Mouse (Mus musculus) midbrain, embryonic 14.5 days (tissue): ENCODE results near the gene Mrgprf. TPM values are rescaled to one million over a fixed set of nuclear protein-coding genes. Genes with fewer than 3 reads are reported as not detected.

ENCODE experiments used
- ATAC-seq: fragments of 200-750 bp; cut with Nextera tagmentation; 2 replicates; pipeline ENCODE4 v1.8.0; 2017; ENCODE audit warnings: moderate number of reproducible peaks, moderate library complexity; ENCODE audit not compliant: low FRiP score, low TSS enrichment
- DNase-seq: peaks from one replicate; pipeline ENCODE4 v3.0.0-alpha.2; 2015
- H3K27ac ChIP-seq: fragments of 300-500 bp; sonication (generic); replicated peaks from 2 replicates; pipeline ENCODE4 v1.5.1; 2014; ENCODE audit warnings: mild to moderate bottlenecking, low read depth, low read length, moderate library complexity
- H3K27me3 ChIP-seq: fragments of 300-500 bp; sonication (generic); 2 replicates; pipeline ENCODE4 v1.6.1; 2014; ENCODE audit warnings: low read length, control low read depth, mixed read lengths; ENCODE audit not compliant: control insufficient read depth, insufficient read depth
- H3K36me3 ChIP-seq: fragments of 300-500 bp; sonication (generic); 2 replicates; pipeline ENCODE4 v1.6.1; 2014; ENCODE audit warnings: low read length, control low read depth; ENCODE audit not compliant: control insufficient read depth, insufficient read depth
- H3K4me1 ChIP-seq: fragments of 300-500 bp; sonication (generic); 2 replicates; pipeline ENCODE4 v1.6.1; 2014; ENCODE audit warnings: mild to moderate bottlenecking, antibody characterized with exemption, low read length, control low read depth; ENCODE audit not compliant: control insufficient read depth, insufficient read depth
- H3K4me2 ChIP-seq: fragments of 300-500 bp; sonication (generic); 2 replicates; pipeline ENCODE4 v1.6.1; 2014; ENCODE audit warnings: mild to moderate bottlenecking, low read length, moderate library complexity
- H3K4me3 ChIP-seq: fragments of 300-500 bp; sonication (generic); replicated peaks from 2 replicates; pipeline ENCODE4 v1.5.1; 2014; ENCODE audit warnings: low read depth, low read length
- H3K9ac ChIP-seq: fragments of 300-500 bp; sonication (generic); replicated peaks from 2 replicates; pipeline ENCODE4 v1.6.1; 2014; ENCODE audit warnings: mild to moderate bottlenecking, low read length, moderate library complexity
- H3K9me3 ChIP-seq: fragments of 300-500 bp; sonication (generic); 2 replicates; pipeline ENCODE4 v1.6.1; 2016; ENCODE audit warnings: low read length, control low read depth, mixed read lengths; ENCODE audit not compliant: control insufficient read depth
- WGBS: fragments of 180-500 bp; shearing (Covaris S2); extraction: QIAGEN DNeasy Blood & Tissue Kit; methylation state at CpG from one replicate; pipeline ENCODE4 v1.1.7; 2014; 5-methylcytosine and 5-hydroxymethylcytosine counted together
- polyA plus RNA-seq: library from polyadenylated mRNA; unstranded; fragments of >200 nt; fragmentation: Nextera tagmentation; extraction: Ambion mirVana; gene quantifications from 2 replicates; pipeline ENCODE4 v1.2.1, GENCODE M21; 2014

Gene Mrgprf
- polyA plus RNA-seq, 1 experiment from 2014 or later = 3.5 TPM

- no peaks in the 10 kb centered on the region for H3K4me1 ChIP-seq
- no peaks in the 10 kb centered on the region for H3K27me3 ChIP-seq
- 92% methylated on average over 10 of the region's 10 CpGs for whole genome bisulfite sequencing
These were observed 7.0 kb downstream of the Mrgprf start for GRCm38 (mm10) chr7:145307636-145308035.

DNA sequence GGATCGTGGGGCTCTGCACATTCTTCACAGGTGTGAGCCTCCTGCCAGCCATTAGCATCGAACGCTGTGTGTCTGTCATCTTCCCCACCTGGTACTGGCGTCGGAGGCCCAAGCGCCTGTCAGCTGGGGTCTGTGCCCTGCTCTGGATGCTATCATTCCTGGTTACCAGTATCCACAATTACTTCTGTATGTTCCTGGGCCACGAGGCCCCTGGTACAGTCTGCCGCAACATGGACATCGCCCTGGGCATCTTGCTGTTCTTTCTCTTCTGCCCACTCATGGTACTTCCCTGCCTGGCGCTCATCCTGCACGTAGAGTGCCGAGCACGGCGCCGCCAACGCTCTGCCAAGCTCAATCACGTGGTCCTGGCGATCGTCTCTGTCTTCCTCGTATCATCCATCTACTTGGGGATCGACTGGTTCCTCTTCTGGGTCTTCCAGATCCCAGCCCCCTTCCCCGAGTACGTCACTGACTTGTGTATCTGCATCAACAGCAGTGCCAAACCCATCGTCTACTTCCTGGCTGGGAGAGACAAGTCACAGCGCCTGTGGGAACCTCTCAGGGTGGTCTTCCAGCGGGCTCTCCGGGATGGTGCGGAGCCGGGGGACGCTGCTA lies 7.5 kb downstream of the Mrgprf start:
- no peak overlapping the region for H3K9ac ChIP-seq
- no peak overlapping the region for H3K27ac ChIP-seq

More at GRCm38 (mm10) chr7:145307636-145308035, 7.0 kb downstream of the Mrgprf start:
- DNase-seq (no peak), ATAC-seq (no peak)
- no peak overlapping the region for H3K27ac ChIP-seq
- no peak overlapping the region for H3K4me3 ChIP-seq
- H3K36me3 ChIP-seq = no peaks in the 10 kb centered on the region
- no peaks in the 10 kb centered on the region for H3K9me3 ChIP-seq
- no peak overlapping the region for H3K4me2 ChIP-seq
- H3K9ac ChIP-seq = no peak overlapping the region

DNA sequence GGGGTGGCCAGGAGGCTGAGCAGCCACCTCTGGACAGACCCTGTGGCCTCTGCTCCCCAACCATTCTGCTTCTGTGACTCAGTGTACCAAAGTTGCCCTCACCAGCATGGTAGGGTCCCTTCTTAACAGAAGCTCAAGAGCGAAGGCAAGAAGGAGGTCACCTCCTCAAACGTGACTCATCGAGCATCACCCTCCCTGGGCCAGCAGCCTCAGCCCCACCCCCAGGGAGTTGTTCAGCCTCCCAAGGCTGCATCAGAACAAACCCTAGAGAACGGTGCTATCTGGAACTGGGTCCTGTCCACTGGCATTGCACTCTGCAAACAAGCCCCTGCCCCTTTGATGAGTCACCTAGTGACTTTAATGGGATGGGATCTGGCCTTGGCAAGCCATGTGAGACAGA lies 8.2 kb downstream of the Mrgprf start:
- Histone ChIP-seq H3K9ac (no peak overlapping the region), H3K4me2 (no peak overlapping the region)

More for the DNA sequence above, 7.5 kb downstream of the Mrgprf start:
- 84% methylated on average over 30 of the region's 30 CpGs for WGBS
- DNase-seq (no peak), ATAC-seq (no peak)
- H3K4me2 ChIP-seq = no peak overlapping the region
- H3K4me3 ChIP-seq = no peak overlapping the region
- no peaks in the 10 kb centered on the region for H3K36me3 ChIP-seq
- H3K9me3 ChIP-seq = no peaks in the 10 kb centered on the region
- H3K27me3 ChIP-seq = no peaks in the 10 kb centered on the region
- H3K4me1 ChIP-seq = no peaks in the 10 kb centered on the region

GRCm38 (mm10) chr7:145309877-145310276 lies 9.2 kb downstream of the Mrgprf start:
- no peak for DNase-seq
- Histone ChIP-seq H3K36me3 (no peaks in the 10 kb centered on the region), H3K27me3 (no peaks in the 10 kb centered on the region), H3K9me3 (no peaks in the 10 kb centered on the region), H3K4me3 (no peak overlapping the region), H3K9ac (no peak overlapping the region), H3K27ac (no peak overlapping the region), H3K4me2 (no peak overlapping the region), H3K4me1 (no peaks in the 10 kb centered on the region)
- 54% methylated on average over 1 of the region's 1 CpGs for WGBS
- no peak for ATAC-seq

More for the DNA sequence above, 8.2 kb downstream of the Mrgprf start:
- Histone ChIP-seq H3K27me3 (no peaks in the 10 kb centered on the region), H3K9me3 (no peaks in the 10 kb centered on the region), H3K4me3 (no peak overlapping the region), H3K27ac (no peak overlapping the region), H3K36me3 (no peaks in the 10 kb centered on the region), H3K4me1 (no peaks in the 10 kb centered on the region)
- ATAC-seq (no peak), DNase-seq (no peak)
- WGBS = 80% methylated on average over 4 of the region's 4 CpGs

- no peaks in the 10 kb centered on the region for H3K36me3 ChIP-seq
- ATAC-seq = no peak
- no peak overlapping the region for H3K27ac ChIP-seq
- WGBS = 87% methylated on average over 5 of the region's 5 CpGs
- H3K4me2 ChIP-seq = no peak overlapping the region
- no peaks in the 10 kb centered on the region for H3K27me3 ChIP-seq
- H3K9ac ChIP-seq = no peak overlapping the region
- H3K4me1 ChIP-seq = no peaks in the 10 kb centered on the region
- DNase-seq = no peak
- H3K9me3 ChIP-seq = no peaks in the 10 kb centered on the region
- no peak overlapping the region for H3K4me3 ChIP-seq
These were observed 9.9 kb downstream of the Mrgprf start for GRCm38 (mm10) chr7:145310526-145310925.

GRCm38 (mm10) chr7:145312137-145312536 lies 11.5 kb downstream of the Mrgprf start:
- DNase-seq (no peak), ATAC-seq (no peak)
- Histone ChIP-seq H3K27ac (no peak overlapping the region), H3K36me3 (no peaks in the 10 kb centered on the region), H3K27me3 (no peaks in the 10 kb centered on the region), H3K9ac (no peak overlapping the region), H3K4me2 (no peak overlapping the region), H3K4me3 (no peak overlapping the region), H3K9me3 (no peaks in the 10 kb centered on the region), H3K4me1 (no peaks in the 10 kb centered on the region)
- 90% methylated on average over 3 of the region's 3 CpGs for WGBS

GRCm38 (mm10) chr7:145314785-145315411 lies 14.3 kb downstream of the Mrgprf start, which contains the start of gene Mrgprd:
TSS of gene Mrgprd (plus strand) at chr7:145314835.
- H3K4me3 ChIP-seq = no peak within 1 kb of the TSS
- DNase-seq (no peak), ATAC-seq (no peak)
- no peaks in the 10 kb centered on the region for H3K4me1 ChIP-seq
- no peak within 1 kb of the TSS for H3K4me2 ChIP-seq
- H3K27ac ChIP-seq = no peak within 1 kb of the TSS
- no peak within 1 kb of the TSS for H3K9ac ChIP-seq
- no peaks in the 10 kb centered on the region for H3K36me3 ChIP-seq
- H3K27me3 ChIP-seq = no peaks in the 10 kb centered on the region
- no peaks in the 10 kb centered on the region for H3K9me3 ChIP-seq
- 90% methylated on average over 6 of the region's 6 CpGs for WGBS

DNA sequence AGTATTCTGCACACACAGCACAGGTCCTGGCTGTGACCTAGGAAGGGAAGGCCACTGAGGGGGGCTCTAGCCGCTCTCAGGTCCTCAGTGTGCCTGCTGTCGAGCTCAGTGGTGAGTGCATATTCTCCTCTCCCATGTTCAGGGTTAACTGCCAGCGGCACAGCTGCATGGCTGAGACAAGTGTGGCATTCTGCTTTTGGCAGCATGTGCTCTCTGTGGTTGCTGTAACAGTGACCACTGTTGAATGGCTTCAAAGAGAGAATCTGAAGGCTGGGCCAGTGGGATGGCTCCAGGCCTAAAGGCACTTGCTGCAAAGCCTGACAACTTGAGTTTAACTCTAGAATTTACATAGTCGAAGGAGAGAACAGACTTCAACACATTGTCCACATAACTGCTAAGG lies 16.9 kb downstream of the Mrgprf start:
- ATAC-seq (no peak), DNase-seq (no peak)
- Histone ChIP-seq H3K9me3 (no peaks in the 10 kb centered on the region), H3K27me3 (no peaks in the 10 kb centered on the region), H3K4me2 (no peak overlapping the region), H3K27ac (no peak overlapping the region), H3K4me3 (no peak overlapping the region), H3K4me1 (no peaks in the 10 kb centered on the region), H3K36me3 (no peaks in the 10 kb centered on the region), H3K9ac (no peak overlapping the region)
- WGBS = 72% methylated on average over 4 of the region's 4 CpGs

DNA sequence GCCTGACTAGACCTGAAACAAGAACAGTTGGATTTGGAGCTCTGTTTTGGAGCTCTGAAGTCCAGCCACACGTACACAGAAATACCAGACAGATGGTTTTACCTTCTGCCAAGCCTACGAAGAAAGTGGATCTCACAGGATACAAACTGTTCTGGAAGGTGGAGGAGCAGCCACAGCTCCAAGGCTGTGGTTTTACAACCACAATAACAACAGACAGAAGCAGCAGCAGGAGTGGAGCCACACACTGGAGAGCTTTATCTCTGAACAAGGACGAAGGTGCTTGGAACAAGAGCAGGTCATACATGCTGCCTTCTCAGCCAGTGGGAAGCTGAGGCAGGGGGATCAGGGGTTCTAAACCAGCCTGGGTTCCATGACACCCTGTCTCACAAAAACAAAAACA lies 18.9 kb downstream of the Mrgprf start:
- no peak overlapping the region for H3K4me3 ChIP-seq
- H3K4me1 ChIP-seq = no peaks in the 10 kb centered on the region
- no peaks in the 10 kb centered on the region for H3K9me3 ChIP-seq
- DNase-seq (no peak), ATAC-seq (no peak)
- no peak overlapping the region for H3K9ac ChIP-seq
- 77% methylated on average over 3 of the region's 3 CpGs for WGBS
- H3K36me3 ChIP-seq = no peaks in the 10 kb centered on the region
- H3K27me3 ChIP-seq = no peaks in the 10 kb centered on the region
- no peak overlapping the region for H3K27ac ChIP-seq
- H3K4me2 ChIP-seq = no peak overlapping the region
